Mouse (Mus musculus): ENCODE results near the gene Spcs2. TPM values are rescaled to one million over a fixed set of nuclear protein-coding genes. Genes with fewer than 3 reads are reported as not detected.
A peak's percentile ranks its signal among the peaks of the same experiment; 100 is the strongest.
"Not testable (repeated sequence)": the region's sequence is repeated elsewhere in the genome, so short reads cannot be mapped to it uniquely, and the experiment has no call there.

The Spcs2 gene
- total RNA-seq, 2 experiments from 2014 or later: 67.1 to 75.1 TPM

- DNase-seq: no peak
- intact Hi-C loops (cut with DNase I): no loop called here
These were observed 30.0 kb downstream of the Spcs2 start for GRCm38 (mm10) chr7:99833115-99833845.

DNA sequence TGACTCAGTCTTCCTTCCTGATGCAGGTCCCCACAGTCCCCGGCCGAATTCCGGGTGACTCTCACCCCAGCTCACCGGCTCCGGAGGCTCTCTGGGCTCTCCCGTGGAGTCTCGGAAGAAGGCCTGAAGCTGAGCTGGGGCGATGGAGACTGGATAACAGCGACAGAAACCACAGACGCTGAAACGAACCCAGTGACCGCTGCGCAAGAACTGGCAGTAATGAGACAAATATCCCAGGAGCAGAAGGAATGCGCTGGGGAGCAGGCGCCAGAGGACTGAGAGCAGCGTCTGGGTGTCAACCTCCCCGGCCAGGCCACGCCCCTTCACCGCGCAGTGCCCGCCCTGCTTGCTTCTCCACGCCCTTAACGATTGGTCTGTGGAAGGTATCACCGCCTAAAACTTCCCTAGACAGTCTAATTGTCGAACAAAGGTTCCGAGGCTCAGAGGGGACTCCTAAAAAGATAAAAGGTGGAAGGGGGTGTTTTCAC, 35.1 kb downstream of the Spcs2 start, which contains the start of gene Neu3:
TSS of gene Neu3 (minus strand) at position 335 of the 488 bp plus-strand sequence.
- intact Hi-C loops (cut with DNase I): loop anchor here (5.0 kb wide), 1 partner anchor 34 kb away; the partner anchor contains the start of gene Spcs2
- peak; percentile 91 to 95 for DNase-seq

- intact Hi-C loops (cut with DNase I): loop anchor here (5.0 kb wide), 1 partner anchor 36 kb away; the partner anchor contains the start of gene Spcs2
- DNase-seq: no peak
These were observed 37.2 kb downstream of the Spcs2 start for GRCm38 (mm10) chr7:99826096-99826495.

- no peak for DNase-seq
- intact Hi-C loops (cut with DNase I): loop anchor here (5.0 kb wide), 1 partner anchor 37 kb away; the partner anchor contains the start of gene Spcs2
These were observed 37.8 kb downstream of the Spcs2 start for GRCm38 (mm10) chr7:99825511-99825910.

- DNase-seq: no peak
- intact Hi-C loops (cut with DNase I): loop anchor here (5.0 kb wide), 1 partner anchor 37 kb away; the partner anchor contains the start of gene Spcs2
These were observed 38.4 kb downstream of the Spcs2 start for GRCm38 (mm10) chr7:99824649-99825483.

- intact Hi-C loops (cut with DNase I): no loop called here
- DNase-seq: no peak
These were observed 40.1 kb downstream of the Spcs2 start for GRCm38 (mm10) chr7:99823045-99823663.

GRCm38 (mm10) chr7:99822426-99822825, 40.8 kb downstream of the Spcs2 start:
- DNase-seq: no peak
- intact Hi-C loops (cut with DNase I): no loop called here

DNA sequence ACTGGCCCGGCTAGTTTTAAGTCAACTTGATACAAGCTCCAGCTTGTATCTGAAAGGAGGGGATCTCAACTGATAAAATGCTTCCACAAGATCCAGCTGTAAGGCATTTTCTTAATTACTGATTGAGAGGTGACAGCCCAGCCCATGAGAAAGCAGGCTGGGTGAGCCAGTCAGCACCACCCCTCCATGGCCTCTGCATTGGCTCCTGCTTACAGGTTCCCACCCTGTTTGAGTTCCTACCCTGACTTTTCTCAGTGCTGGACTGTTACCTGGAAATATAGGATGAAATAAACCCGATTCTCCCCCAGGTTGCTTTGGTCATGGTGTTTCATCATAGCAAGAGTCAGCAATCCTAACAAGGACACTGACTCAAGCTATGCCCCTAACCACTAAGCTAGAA, 41.3 kb downstream of the Spcs2 start:
- DNase-seq: no peak
- intact Hi-C loops (cut with DNase I): no loop called here

DNA sequence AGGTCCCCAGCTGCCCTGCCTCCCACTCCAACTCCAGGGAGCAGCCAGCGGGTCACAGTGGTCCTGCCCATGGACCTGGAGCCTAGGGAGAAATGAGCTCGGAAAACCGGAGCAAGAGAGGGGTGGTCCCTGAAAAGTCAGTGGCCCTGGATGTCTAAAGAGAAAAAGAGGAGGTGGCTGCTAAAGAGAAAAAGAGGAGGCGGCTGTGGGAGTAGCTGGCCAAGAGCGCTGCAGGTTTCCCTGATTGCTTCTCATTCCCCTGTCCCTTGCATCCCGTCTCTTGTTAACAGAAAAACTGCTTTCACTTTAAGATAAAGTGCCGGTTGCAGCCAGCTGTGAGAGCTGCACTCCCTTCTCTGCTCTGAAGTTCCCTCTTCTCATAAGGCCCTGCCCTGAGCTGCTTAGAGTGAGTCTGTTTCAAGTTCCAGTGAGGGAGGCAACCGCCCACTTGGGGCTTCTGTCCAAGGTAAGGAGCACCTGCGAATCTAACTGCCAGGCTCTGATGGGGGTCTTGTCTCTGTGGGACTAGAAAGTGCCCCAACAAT, 45.0 kb downstream of the Spcs2 start:
- intact Hi-C loops (cut with DNase I); DNase-seq: not testable (repeated sequence)

DNA sequence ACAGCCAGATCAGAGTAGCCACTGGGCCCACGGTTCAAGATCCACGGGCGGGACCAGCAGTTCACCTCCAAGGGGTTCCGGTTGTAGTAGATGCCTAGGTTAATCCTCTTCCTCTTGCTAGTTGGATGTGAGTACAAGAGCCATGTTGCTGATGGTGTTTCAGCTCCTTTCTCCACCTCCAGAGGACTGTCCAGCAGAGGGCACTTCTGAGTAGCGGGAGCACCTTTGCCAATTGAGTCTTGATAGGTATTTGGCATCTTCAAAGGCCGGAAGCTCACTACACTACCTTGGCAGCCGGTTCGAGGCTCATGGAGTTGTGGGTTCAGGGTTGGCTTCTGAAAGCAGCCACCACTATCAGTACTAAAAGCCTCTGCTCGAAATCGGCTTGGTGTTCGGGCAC, 49.9 kb downstream of the Spcs2 start:
- intact Hi-C loops (cut with DNase I): no loop called here
- peak in 1 of 2 experiments; percentile 31 for DNase-seq

GRCm38 (mm10) chr7:99811661-99812060, 51.6 kb downstream of the Spcs2 start:
- no peak for DNase-seq
- intact Hi-C loops (cut with DNase I): no loop called here

GRCm38 (mm10) chr7:99810814-99811213, 52.4 kb downstream of the Spcs2 start:
- DNase-seq: no peak
- intact Hi-C loops (cut with DNase I): no loop called here

GRCm38 (mm10) chr7:99807043-99807442, 56.2 kb downstream of the Spcs2 start:
- intact Hi-C loops (cut with DNase I); DNase-seq: not testable (repeated sequence)

DNA sequence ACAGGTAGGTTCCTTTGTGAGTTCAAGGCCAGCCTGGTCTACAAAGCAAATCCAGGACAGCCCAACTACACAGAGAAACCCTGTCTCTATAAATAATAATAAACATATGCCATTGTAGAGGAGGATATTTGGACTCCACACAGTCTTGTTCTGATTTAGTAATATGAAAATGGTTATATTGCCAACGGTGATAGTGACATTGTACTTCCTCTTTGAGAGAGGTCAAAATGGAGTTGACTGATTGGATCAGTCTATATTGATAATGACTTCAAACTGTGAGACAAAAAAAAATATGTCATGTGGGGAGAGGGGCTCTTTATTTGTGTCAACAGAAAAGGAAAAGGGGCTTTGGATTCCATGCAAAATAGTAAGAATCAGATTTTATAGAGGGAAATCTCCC, 57.9 kb downstream of the Spcs2 start:
- no peak for DNase-seq
- intact Hi-C loops (cut with DNase I): no loop called here

- DNase-seq; intact Hi-C loops (cut with DNase I): not testable (repeated sequence)
These were observed 59.2 kb downstream of the Spcs2 start for GRCm38 (mm10) chr7:99804033-99804432.

DNA sequence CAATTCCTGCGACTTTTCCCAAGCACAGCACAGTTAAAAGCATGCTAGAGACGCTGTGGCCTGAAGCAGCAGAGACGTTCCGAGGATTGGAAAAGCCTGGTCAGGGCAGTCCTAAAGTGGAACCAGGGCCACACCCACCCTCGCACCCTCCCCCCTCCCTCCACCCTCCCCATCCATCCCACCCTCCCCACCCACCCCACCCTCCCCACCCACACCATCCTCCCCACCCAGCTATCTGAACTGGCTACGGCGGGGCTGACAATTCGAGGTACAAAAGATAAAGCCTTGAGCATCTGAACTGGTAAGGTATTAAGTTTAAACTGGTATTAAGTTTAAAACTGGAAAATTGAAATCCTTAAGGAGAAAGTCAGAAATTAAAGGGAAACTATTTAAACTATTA, 59.7 kb downstream of the Spcs2 start:
- intact Hi-C loops (cut with DNase I): no loop called here

DNA sequence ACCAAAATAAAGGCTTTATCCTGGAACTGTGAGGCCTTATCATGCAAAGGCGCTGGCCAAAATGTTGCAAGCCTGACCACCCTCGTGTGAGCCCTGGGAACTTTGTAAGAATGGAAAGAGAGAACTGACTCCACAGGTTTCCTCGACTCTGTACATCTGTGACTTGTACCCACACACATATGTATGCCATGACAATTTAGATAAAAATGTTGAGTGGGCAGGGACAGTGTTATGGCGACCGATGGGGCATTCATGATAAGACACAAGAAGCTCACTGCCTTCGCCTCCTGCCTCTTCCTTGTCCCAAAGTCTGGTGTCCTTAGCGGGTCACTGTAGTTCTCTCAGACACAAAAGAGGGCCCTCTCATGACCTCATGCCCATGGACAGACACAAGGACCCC, 64.1 kb downstream of the Spcs2 start:
- no peak for DNase-seq
- intact Hi-C loops (cut with DNase I): no loop called here

More for the DNA sequence above, 59.7 kb downstream of the Spcs2 start:
- DNase-seq: no peak

DNA sequence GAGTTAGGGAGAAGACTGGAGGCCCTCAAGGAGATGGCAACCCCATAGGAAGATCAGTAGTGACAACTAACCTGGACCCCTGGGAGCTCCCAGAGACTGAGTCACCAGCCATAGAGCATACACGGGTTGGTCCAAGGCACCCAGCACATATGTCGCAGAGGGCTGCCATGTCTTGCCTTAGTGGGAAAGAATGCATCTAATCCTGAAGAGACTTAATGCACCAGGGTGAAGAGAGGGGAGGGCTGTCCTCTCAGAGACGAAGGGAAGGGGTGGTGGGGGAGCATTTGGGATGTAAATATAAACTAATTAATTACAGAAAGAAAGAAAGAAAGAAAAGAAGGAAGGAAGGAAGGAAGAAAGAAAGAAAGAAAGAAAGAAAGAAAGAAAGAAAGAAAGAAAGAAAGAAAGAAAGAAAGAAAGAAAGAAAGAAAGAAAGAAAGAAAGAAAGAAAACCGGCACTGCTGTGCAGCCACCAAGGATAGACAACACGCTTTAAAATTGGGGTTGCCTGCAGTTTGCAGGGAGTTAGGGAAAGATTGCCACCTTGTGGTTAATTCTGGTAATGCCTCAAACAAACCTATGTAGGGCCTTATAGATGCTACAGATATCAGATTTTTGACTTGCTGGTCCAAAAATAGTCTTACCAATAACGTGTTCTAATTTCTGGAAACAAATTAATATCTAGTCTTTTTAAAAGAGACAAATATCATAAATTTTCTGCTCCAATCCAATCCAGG, 65.2 kb downstream of the Spcs2 start:
- intact Hi-C loops (cut with DNase I): no loop called here

DNA sequence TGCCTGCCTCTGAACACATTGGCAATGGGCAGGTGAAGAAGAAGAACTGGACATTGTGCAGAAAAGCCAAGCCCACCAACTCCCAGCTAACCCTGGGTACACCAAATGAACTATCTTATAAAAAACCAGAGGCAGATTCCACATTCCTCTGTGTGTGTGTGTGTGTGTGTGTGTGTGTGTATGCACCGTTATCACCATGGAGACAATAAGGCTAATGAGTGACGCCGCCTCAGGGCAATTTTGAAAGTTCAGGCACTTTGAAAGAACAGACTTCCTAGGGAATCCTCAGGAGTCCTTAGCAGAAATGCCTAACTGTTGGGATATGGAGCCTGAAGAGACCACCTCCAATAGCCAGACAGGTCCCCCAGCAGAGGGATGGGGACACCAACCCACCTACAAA, 66.0 kb downstream of the Spcs2 start:
- intact Hi-C loops (cut with DNase I): no loop called here

More for the DNA sequence above, 65.2 kb downstream of the Spcs2 start:
- DNase-seq: peak in 1 of 2 experiments; percentile 40

GRCm38 (mm10) chr7:99796471-99796870, 66.8 kb downstream of the Spcs2 start:
- no peak for DNase-seq
- intact Hi-C loops (cut with DNase I): no loop called here

More for the DNA sequence above, 66.0 kb downstream of the Spcs2 start:
- no peak for DNase-seq
